Mouse (Mus musculus): ENCODE measurements around the gene Crtc3.

DNA sequence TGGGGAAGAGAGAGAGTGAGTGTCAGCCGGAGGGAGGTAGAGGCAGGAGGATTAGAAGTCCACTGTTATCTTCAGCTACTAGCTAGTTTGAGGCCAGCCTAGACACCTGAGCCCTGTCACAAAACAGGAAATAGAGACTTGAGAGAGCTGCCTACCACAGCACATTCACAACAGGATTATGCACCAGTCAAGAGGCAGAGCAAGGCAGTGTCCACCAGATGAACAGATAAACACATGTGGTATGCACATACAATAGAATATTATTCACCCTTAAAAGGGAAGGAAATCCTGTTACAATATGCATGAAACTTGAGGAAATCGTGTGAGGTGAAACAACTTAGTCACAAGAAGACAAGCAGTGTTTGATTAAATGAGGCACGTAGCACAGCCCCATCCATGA, 16.4 kb downstream of the Crtc3 start:
- TF ChIP-seq CTCF (IDR thresholded peaks at IDR 0.05; ENCODE audit: extremely low read depth, insufficient read depth, low read length): no peak
- no peak for TF ChIP-seq POLR2A (IDR thresholded peaks at IDR 0.05; ENCODE audit: extremely low read depth, insufficient read depth, low read length)
